Mouse (Mus musculus) cortical plate, adult 2 months (tissue): ENCODE measurements around the gene Gm21987.

Experiments used
- CTCF ChIP-seq: fragments of 200-500 bp; IDR thresholded peaks from 2 replicates; pipeline ENCODE4 v1.5.1; 2011; ENCODE audit warnings: mild to moderate bottlenecking, control low read depth, low read length; ENCODE audit not compliant: insufficient read depth; ENCODE audit errors: extremely low read depth
- POLR2A ChIP-seq: fragments of 200-500 bp; IDR thresholded peaks from 2 replicates; pipeline ENCODE4 v1.6.1; 2011; ENCODE audit warnings: mild to moderate bottlenecking, low read length, control low read depth; ENCODE audit not compliant: insufficient read depth; ENCODE audit errors: extremely low read depth

DNA sequence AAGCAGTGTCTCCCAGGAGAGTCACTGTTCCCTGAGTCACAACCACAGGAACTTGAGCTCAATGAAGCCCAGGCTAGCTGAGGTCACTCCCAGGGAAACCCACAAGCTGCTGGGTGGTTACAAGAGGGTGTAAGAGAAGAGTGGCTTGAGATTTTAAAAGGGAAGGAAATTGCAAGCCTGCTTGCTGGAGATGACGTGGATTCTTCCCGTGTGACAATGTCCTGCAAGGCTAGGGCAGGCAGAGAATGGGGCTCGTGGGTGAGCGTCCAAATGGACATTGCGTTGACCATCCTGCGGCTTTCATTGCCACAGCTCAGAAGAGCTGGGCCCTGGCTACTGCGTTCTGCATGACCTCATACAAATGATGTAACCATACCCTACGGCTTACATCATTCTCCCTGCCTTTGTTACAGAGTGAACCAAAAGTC, 47.4 kb downstream of the Gm21987 start:
- TF ChIP-seq CTCF (no peak), POLR2A (no peak)
